Mouse (Mus musculus): Measurements from ENCODE around the gene Ppp1r18. TPM values are rescaled to one million over a fixed set of nuclear protein-coding genes. Genes with fewer than 3 reads are reported as not detected.

The Ppp1r18 gene
- 19.3 and 25.1 TPM in 2 replicates for polyA plus RNA-seq (2015; fragmentation: Nextera tagmentation; extraction: Ambion mirVana)

DNA sequence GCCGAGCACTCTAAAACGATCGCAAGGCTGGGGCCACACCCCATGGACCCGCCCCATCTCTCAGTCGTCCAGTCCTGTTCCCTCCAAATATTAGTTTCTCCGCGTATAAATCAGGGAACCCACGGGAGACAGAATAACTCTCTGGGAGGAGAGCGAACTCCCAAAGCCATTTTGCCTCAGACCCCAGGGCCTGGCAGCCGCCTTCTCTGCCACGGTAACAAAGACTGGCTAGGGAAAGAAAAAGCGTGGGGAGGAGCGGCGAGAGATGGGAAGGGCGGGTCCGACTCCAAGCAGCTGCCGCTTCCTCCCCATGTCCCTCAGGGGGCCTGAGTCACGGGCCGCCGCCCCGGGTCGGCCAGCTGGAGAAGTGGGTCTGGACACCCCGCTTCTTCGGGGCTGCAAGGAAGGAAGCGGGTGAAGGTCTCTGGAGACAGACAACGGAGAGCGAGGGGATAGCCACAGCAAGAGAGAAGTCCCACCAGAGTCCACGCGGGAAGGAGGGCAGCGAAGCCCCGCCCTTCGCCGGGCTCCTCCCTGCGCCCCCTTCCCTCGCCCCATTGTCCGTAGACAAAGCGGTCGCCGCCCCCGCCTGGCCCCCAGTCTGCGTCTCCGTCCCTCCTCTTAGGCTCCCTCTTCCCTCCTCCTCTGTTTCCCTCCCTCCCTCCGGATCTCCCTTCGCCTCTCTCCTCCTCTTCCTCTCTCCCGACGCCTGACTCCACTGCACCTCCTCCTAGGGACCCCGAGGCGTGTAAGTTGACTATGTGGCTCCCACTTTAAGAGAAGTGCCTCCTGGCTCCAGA is at the start of gene Ppp1r18:
Ppp1r18 (plus strand) TSS at position 113 of the 800 bp plus-strand sequence.
- H3K4me2 ChIP-seq: peak within 1 kb of the TSS; percentile 90
- peaks cover 65% of the 10 kb centered on the region for H3K4me1 ChIP-seq
- no peaks in the 10 kb centered on the region for H3K36me3 ChIP-seq
- peak within 1 kb of the TSS; percentile 81 for H3K9ac ChIP-seq (replicated peaks)
- H3K4me3 ChIP-seq (replicated peaks): peak within 1 kb of the TSS; percentile 66
- no peaks in the 10 kb centered on the region for H3K27me3 ChIP-seq (replicated peaks)
- under 1% methylated on average over 46 of the region's 48 CpGs for WGBS
- ATAC-seq (ENCODE audit: low FRiP score): peak; percentile 66
- no peaks in the 10 kb centered on the region for H3K9me3 ChIP-seq (replicated peaks)
- H3K27ac ChIP-seq (replicated peaks): peak within 1 kb of the TSS; percentile 95

DNA sequence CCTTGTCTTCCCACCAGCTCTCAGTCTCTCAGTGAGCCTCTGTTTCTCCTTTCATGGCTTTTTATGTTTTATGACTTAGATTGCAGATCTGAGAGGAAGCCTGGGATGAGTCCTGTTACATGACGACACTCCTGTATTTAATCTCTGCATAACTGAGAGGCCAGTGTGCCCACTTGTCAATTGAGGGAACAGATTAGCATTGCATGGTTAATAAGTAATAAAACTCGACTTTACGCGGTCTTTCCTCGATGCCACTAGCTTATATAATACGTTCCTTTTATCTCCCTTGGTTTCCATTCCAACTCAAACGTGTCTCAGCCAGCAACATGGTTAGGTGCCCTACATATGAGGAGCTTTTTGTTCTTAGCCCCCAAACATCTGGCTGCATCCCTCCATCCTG is 49.6 kb upstream of the Ppp1r18 start:
- H3K4me1 ChIP-seq: peaks cover 2% of the 10 kb centered on the region
- H3K27me3 ChIP-seq (replicated peaks): 0 out of 2 replicates have a peak, but pooled peaks cover 8% of the 10 kb centered on the region
- H3K27ac ChIP-seq (replicated peaks): no peak overlapping the region
- WGBS: 54% methylated on average over 7 of the region's 7 CpGs
- no peak overlapping the region for H3K4me2 ChIP-seq
- no peaks in the 10 kb centered on the region for H3K36me3 ChIP-seq
- H3K9me3 ChIP-seq (replicated peaks): no peaks in the 10 kb centered on the region
- no peak overlapping the region for H3K9ac ChIP-seq (replicated peaks)
- H3K4me3 ChIP-seq (replicated peaks): no peak overlapping the region
- no peak for ATAC-seq (ENCODE audit: low FRiP score)

DNA sequence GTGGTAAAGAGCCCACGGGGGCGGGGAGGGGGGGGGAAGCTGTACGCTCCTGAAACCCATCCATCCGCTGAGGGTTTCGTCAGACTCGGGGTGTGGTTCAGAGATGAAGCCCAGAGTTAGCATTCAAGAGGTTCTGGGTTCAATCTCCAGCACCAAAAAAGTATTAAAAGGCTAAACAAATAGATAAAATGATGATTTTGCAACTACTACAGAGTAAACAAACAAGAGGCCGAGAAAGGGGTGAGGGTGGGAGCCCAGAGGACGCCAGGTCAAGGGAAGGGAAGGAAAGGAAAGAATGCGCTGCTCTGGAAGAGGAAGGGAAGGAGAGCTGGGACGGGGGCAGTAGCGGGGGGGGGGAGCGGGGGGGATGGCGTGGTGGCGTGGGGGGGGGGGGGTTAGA is 48.7 kb upstream of the Ppp1r18 start:
- Histone ChIP-seq H3K36me3 (no peaks in the 10 kb centered on the region), H3K27me3 (replicated peaks) (0 out of 2 replicates have a peak, but pooled peaks cover 8% of the 10 kb centered on the region), H3K9me3 (replicated peaks) (no peaks in the 10 kb centered on the region), H3K27ac (replicated peaks) (no peak overlapping the region), H3K4me1 (peaks cover 11% of the 10 kb centered on the region), H3K9ac (replicated peaks) (no peak overlapping the region), H3K4me3 (replicated peaks) (no peak overlapping the region), H3K4me2 (no peak overlapping the region)
- 49% methylated on average over 8 of the region's 14 CpGs for WGBS
- no peak for ATAC-seq (ENCODE audit: low FRiP score)

DNA sequence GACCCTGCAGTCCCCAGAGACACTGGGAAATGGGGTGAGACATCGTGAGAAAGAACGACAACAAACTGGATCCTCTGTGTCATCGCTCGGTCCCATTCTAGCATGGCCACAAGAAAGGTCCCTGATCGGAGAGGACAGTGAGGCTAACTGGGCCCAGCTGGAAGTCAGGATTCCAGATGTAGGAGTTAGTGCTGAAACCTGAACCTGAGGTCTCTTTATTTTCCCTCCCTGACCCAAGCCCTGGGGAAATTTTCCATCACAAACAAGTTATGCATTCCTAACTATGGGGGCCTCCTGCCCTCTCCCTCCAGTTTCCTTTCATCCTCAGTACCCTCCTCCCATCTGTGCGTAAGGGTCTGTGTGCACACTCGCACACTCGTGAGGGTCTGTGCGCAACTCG is 48.2 kb upstream of the Ppp1r18 start:
- Histone ChIP-seq H3K4me3 (replicated peaks) (no peak overlapping the region), H3K27me3 (replicated peaks) (0 out of 2 replicates have a peak, but pooled peaks cover 8% of the 10 kb centered on the region), H3K9me3 (replicated peaks) (no peaks in the 10 kb centered on the region), H3K9ac (replicated peaks) (no peak overlapping the region), H3K36me3 (no peaks in the 10 kb centered on the region), H3K4me1 (peaks cover 16% of the 10 kb centered on the region), H3K4me2 (no peak overlapping the region), H3K27ac (replicated peaks) (no peak overlapping the region; the same call in 1 of the 2 replicates)
- WGBS: 69% methylated on average over 10 of the region's 10 CpGs
- no peak for ATAC-seq (ENCODE audit: low FRiP score)

DNA sequence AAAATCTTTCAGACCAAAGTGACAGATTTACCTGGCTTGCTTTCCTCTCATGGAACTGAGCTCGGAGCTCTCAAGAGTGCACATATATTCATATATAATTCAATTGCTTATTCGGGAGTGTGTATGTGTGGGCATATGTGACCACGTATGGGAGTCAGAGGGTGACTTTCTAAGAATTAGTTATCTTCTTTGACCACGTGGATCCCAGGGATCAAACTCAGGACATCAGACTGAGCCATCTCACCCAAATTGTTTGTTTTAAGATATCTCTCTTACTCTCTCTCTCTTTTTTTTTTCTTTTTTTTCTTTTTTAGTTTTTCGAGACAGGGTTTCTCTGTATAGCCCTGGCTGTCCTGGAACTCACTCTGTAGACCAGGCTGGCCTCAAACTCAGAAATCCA is 45.3 kb upstream of the Ppp1r18 start:
- Histone ChIP-seq H3K27ac (replicated peaks) (no peak overlapping the region), H3K4me2 (no peak overlapping the region), H3K4me1 (peaks cover 37% of the 10 kb centered on the region), H3K27me3 (replicated peaks) (0 out of 2 replicates have a peak, but pooled peaks cover 8% of the 10 kb centered on the region), H3K9me3 (replicated peaks) (no peaks in the 10 kb centered on the region), H3K4me3 (replicated peaks) (no peak overlapping the region), H3K9ac (replicated peaks) (no peak overlapping the region), H3K36me3 (no peaks in the 10 kb centered on the region)
- WGBS: 81% methylated on average over 5 of the region's 5 CpGs
- ATAC-seq (ENCODE audit: low FRiP score): no peak

DNA sequence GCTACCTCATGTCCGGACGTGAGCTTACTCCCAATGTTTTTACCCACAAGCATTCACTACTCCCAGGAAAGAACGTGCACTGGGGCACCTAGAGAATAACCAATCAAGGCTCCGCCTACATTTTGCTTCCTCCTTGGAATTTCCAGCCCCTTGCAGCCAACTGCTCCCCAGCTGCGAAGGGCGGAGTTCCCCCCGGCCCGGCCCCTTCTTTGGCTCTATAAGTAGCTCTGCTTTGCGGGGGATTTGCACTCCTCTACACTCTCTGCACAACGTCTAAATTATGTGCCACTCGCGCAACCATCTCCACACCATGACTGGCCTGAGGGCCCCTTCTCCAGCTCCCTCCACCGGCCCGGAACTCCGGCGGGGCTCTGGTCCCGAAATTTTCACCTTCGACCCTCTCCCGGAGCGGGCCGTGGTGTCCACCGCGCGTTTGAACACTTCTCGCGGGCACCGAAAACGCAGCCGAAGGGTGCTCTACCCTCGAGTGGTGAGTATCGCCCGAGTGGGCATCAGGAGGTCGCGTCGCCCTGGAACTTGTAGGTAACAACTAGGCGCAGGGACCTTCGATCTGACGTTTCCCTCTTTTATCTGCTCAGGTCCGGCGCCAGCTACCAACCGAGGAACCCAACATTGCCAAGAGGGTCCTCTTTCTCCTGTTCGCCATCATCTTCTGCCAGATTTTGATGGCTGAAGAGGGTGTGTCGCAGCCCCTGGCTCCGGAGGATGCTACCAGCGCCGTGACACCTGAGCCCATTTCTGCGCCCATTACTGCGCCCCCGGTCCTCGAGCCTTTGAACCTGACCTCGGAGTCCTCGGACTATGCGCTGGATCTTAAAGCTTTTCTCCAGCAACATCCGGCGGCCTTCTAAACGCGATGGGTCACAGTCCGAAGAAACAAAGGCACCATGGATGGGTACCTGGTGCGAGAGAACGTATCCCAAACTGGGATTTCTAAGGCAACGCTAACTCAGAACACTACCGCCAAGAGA is 43.7 kb upstream of the Ppp1r18 start, which contains the start of gene Ier3:
Ier3 (plus strand) TSS at position 246 of the 992 bp plus-strand sequence.
- Histone ChIP-seq H3K27me3 (replicated peaks) (0 out of 2 replicates have a peak, but pooled peaks cover 8% of the 10 kb centered on the region), H3K4me2 (peak within 1 kb of the TSS; percentile 94), H3K9ac (replicated peaks) (peak within 1 kb of the TSS; percentile 73), H3K27ac (replicated peaks) (peak within 1 kb of the TSS; percentile 88), H3K36me3 (peaks cover 14% of the 10 kb centered on the region), H3K4me1 (peaks cover 41% of the 10 kb centered on the region), H3K4me3 (replicated peaks) (peak within 1 kb of the TSS; percentile 77), H3K9me3 (replicated peaks) (no peaks in the 10 kb centered on the region)
- ATAC-seq (ENCODE audit: low FRiP score): 0 out of 2 replicates have a peak, but pooled peaks have one; percentile 7
- under 1% methylated on average over 62 of the region's 62 CpGs for WGBS

DNA sequence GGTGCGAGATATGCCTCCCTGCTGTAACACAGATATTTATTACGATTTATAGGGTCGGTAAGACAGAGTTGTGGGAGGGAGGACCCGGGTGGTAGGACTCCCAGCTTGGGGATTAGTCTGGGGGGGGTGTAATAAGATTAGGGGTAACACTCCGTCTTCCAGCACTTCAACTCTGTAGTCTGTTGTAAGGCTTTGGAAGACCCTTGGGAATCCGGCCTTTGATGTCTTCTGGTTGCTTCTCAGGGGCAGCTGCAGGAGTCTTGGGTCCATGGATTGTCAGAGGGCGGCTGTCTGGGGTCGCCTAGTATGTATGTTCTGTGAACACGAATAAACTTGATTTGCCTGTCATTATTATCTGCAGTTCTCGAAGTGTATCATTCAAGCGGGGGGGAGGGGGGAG is 42.8 kb upstream of the Ppp1r18 start:
- peak overlapping the region; percentile 94 for H3K4me2 ChIP-seq
- H3K27ac ChIP-seq (replicated peaks): peak overlapping the region; percentile 88
- peak; percentile 11; the same call in 1 of the 2 replicates for ATAC-seq (ENCODE audit: low FRiP score)
- peaks cover 22% of the 10 kb centered on the region for H3K36me3 ChIP-seq
- peak overlapping the region; percentile 77 for H3K4me3 ChIP-seq (replicated peaks)
- WGBS: 2% methylated on average over 11 of the region's 11 CpGs
- H3K9me3 ChIP-seq (replicated peaks): no peaks in the 10 kb centered on the region
- H3K27me3 ChIP-seq (replicated peaks): 0 out of 2 replicates have a peak, but pooled peaks cover 8% of the 10 kb centered on the region
- peaks cover 41% of the 10 kb centered on the region for H3K4me1 ChIP-seq
- peak overlapping the region; percentile 73 for H3K9ac ChIP-seq (replicated peaks)

DNA sequence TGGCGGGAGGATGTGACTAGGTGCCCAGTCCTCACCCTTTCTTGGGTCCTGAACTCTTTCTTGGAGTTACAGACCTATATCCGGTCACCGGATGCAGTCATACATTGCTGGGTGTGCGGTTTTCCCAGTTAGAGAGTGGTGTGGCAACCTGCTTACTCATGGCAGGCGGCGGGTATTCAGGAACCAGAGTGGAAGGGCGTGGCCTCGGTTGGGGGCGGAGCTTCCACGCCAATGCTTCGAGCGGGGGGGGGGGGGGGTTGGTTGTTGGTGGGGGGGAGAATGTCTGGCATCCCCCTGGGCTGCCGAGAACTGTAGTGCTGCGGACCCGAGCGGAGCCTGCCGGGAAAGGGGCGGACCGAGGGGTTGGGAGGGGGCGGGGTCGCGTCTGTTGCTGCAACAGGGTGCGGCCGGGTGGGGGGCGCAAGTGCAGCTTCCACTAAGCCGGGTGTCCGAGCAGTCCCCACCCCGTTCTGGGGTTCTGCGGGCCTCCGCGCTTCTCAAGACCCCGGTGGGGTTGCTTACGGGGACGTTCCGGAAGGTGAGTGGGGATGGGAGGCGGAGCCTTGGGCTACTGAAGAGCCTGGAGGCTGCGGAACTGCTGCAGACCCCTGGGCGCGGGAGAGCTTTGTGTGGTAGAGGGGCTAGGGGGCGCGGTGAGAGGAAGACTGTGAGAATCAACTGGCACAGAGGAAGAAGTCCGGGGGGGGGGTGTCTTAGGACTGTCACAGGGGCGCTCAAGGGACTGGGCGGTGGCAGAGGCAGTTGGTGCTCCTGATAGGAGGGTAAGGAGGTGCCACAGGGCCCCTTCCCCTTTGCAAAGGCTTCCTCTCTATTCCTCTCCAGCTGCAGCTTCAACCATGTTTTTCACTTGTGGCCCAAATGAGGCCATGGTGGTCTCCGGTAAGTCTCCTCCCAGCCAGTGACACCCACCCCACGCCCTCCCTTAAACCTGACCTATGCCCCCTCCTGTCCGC is 42.1 kb upstream of the Ppp1r18 start, which contains the start of gene Flot1:
Flot1 (plus strand) TSS at position 267 of the 974 bp plus-strand sequence.
- peak within 1 kb of the TSS; percentile 94 for H3K4me2 ChIP-seq
- peak within 1 kb of the TSS; percentile 77 for H3K4me3 ChIP-seq (replicated peaks)
- H3K4me1 ChIP-seq: peaks cover 41% of the 10 kb centered on the region
- H3K9me3 ChIP-seq (replicated peaks): no peaks in the 10 kb centered on the region
- ATAC-seq (ENCODE audit: low FRiP score): peak; percentile 91
- peak within 1 kb of the TSS; percentile 73 for H3K9ac ChIP-seq (replicated peaks)
- H3K27me3 ChIP-seq (replicated peaks): 0 out of 2 replicates have a peak, but pooled peaks cover 8% of the 10 kb centered on the region
- peaks cover 29% of the 10 kb centered on the region for H3K36me3 ChIP-seq
- WGBS: under 1% methylated on average over 42 of the region's 47 CpGs
- H3K27ac ChIP-seq (replicated peaks): peak within 1 kb of the TSS; percentile 88

DNA sequence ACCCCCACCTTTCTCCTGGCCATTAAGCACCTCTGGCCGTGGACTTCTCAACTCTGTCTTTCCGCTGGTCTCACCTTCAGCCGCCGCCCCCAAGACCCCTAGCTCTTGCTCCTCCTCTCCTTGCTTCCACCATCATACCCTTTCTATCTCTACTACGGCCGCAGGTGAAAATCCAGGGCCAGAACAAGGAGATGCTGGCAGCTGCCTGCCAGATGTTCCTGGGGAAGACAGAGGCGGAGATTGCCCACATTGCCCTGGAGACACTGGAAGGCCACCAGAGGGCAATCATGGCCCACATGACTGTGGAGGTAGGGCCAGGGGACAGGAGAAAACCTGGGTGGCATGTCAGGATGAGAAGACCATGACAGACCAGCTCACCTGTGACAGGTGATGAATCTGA is 41.0 kb upstream of the Ppp1r18 start:
- H3K4me2 ChIP-seq: peak overlapping the region; percentile 94
- no peaks in the 10 kb centered on the region for H3K9me3 ChIP-seq (replicated peaks)
- peaks cover 43% of the 10 kb centered on the region for H3K4me1 ChIP-seq
- 79% methylated on average over 7 of the region's 7 CpGs for WGBS
- peaks cover 29% of the 10 kb centered on the region for H3K36me3 ChIP-seq
- peak overlapping the region; percentile 88; the same call in 1 of the 2 replicates for H3K27ac ChIP-seq (replicated peaks)
- peak overlapping the region; percentile 73; the same call in 1 of the 2 replicates for H3K9ac ChIP-seq (replicated peaks)
- H3K27me3 ChIP-seq (replicated peaks): 0 out of 2 replicates have a peak, but pooled peaks cover 8% of the 10 kb centered on the region
- peak overlapping the region; percentile 77 for H3K4me3 ChIP-seq (replicated peaks)
- ATAC-seq (ENCODE audit: low FRiP score): no peak

DNA sequence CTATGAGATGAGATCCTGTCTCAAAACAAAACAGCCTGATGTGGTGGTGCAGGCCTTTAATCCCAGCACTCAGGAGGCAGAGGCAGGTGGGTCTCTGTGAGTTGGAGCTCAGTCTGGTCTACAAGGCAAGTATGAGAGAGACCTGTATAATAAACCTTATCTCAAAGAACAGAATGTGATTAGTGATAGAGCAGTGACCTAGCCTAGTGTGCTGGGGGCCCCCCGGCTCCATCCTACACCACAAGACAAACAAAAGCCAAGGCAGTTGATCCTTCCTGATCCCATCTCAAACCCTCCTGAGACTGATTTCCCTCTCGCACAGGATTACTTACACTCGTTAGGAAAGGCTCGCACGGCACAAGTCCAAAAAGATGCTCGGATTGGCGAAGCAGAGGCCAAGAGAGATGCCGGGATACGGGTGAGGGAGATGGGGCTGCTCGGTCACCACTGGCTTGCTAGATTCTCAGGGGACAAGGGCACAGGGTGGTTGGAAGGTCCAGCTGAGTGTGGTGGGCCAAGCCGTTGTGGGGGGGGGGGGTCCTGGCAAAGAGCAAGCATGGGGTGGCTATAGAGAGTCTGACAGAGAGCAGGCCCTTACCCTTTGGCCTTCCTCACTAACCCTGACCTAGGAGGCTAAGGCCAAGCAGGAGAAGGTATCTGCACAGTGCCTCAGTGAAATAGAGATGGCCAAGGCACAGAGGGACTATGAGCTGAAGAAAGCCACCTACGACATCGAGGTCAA is 40.1 kb upstream of the Ppp1r18 start:
- Histone ChIP-seq H3K36me3 (peaks cover 31% of the 10 kb centered on the region), H3K27me3 (replicated peaks) (no peaks in the 10 kb centered on the region), H3K4me2 (peak overlapping the region; percentile 2; the same call in 1 of the 2 replicates), H3K27ac (replicated peaks) (no peak overlapping the region), H3K4me3 (replicated peaks) (no peak overlapping the region), H3K9me3 (replicated peaks) (no peaks in the 10 kb centered on the region), H3K9ac (replicated peaks) (no peak overlapping the region), H3K4me1 (peaks cover 52% of the 10 kb centered on the region)
- ATAC-seq (ENCODE audit: low FRiP score): no peak
- 95% methylated on average over 13 of the region's 13 CpGs for WGBS

All from neural tube, embryonic 15.5 days (tissue).